Mouse (Mus musculus) layer of hippocampus, adult 11-12 months (tissue): ENCODE data around the gene Abhd4.

Experiments used
- DNase-seq: peaks from one replicate; pipeline ENCODE4 v3.0.0; 2022; ENCODE audit warnings: low spot score

Gene Abhd4

GRCm38 (mm10) chr14:54284839-54285238 lies 30.9 kb downstream of the Abhd4 start, which contains the start of gene Olfr49:
TSS of gene Olfr49 (minus strand) at chr14:54284939.
- no peak for DNase-seq

- no peak for DNase-seq
Observed at GRCm38 (mm10) chr14:54300136-54300535, 46.1 kb downstream of the Abhd4 start.

GRCm38 (mm10) chr14:54300676-54301075 lies 46.7 kb downstream of the Abhd4 start:
- no peak for DNase-seq

GRCm38 (mm10) chr14:54311763-54312162 lies 57.8 kb downstream of the Abhd4 start:
- DNase-seq = no peak
